In genomic region chr4:96510083-96510482, GRCm38 (mm10) we compare ENCODE assay signal across 24 mouse cellular contexts. TPM values are rescaled to one million over a fixed set of nuclear protein-coding genes. Genes with fewer than 3 reads are reported as not detected.
DNase-seq lines count a peak whose midpoint lies in the region; ATAC-seq lines count a peak whose summit lies in the region.
"Had no signal": no experiment of that assay in that cellular context is flagged by ENCODE, and none has a peak within 500 bp of the region (broad histone marks: within the 10 kb centered on the region; RNA-seq: fewer than 3 reads in every experiment).

No protein-coding gene starts in this region.

- no peak overlapping the region for H3K4me3 ChIP-seq in embryonic facial prominence, embryonic 10.5 days
- H3K4me3 ChIP-seq: embryonic facial prominence, embryonic 12.5 days; forebrain, embryonic 13.5 days; forebrain, embryonic 15.5 days had no signal

- H3K27me3 ChIP-seq in embryonic facial prominence, embryonic 10.5 days (replicated peaks; ENCODE audit: low read depth, poor library complexity, severe bottlenecking): no peaks in the 10 kb centered on the region
- H3K27me3 ChIP-seq: embryonic facial prominence, embryonic 12.5 days; forebrain, embryonic 13.5 days; forebrain, embryonic 15.5 days had no signal

- H3K36me3 ChIP-seq in embryonic facial prominence, embryonic 10.5 days (replicated peaks): no peaks in the 10 kb centered on the region
- H3K36me3 ChIP-seq: embryonic facial prominence, embryonic 12.5 days; forebrain, embryonic 15.5 days had no signal

- no peak overlapping the region for H3K27ac ChIP-seq in embryonic facial prominence, embryonic 10.5 days (replicated peaks)
- H3K27ac ChIP-seq: embryonic facial prominence, embryonic 12.5 days; forebrain, embryonic 13.5 days; forebrain, embryonic 15.5 days had no signal

- DNase-seq in 416B (ENCODE audit: low read depth): peak; percentile 2
- DNase-seq in embryonic facial prominence, embryonic 10.5 days (ENCODE audit: low spot score): no peak
- no peak for DNase-seq in adrenal gland, postnatal 4 days (ENCODE audit: low spot score in 2 of 2)
- no peak for DNase-seq in kidney, postnatal 36 days
- DNase-seq: adrenal gland, adult 2 months; adrenal gland, postnatal 10 days; adrenal gland, postnatal 25 days; cerebellum, adult 11-12 months; cerebellum, adult 2 months; cerebellum, adult 9-10 months; cerebellum, postnatal 10 days; cerebellum, postnatal 25 days; embryo, embryonic 11 days; forebrain, postnatal 0 days had no signal

- ATAC-seq in granulocyte monocyte progenitor cell, adult 5-6 weeks (replicated peaks; ENCODE audit: poor library complexity, severe bottlenecking): peak; percentile 95
- ATAC-seq in megakaryocyte, adult 5-6 weeks (ENCODE audit: poor library complexity, severe bottlenecking): peak; percentile 98
- ATAC-seq: forebrain, embryonic 13.5 days; forebrain, embryonic 15.5 days; forebrain, postnatal 0 days had no signal

- 85% methylated on average over 3 of the region's 3 CpGs for WGBS in embryonic facial prominence, embryonic 10.5 days

- no peaks in the 10 kb centered on the region for H3K4me1 ChIP-seq in embryonic facial prominence, embryonic 10.5 days
- H3K4me1 ChIP-seq: embryonic facial prominence, embryonic 12.5 days; forebrain, embryonic 13.5 days; forebrain, embryonic 15.5 days had no signal

- no peaks in the 10 kb centered on the region for H3K9me3 ChIP-seq in embryonic facial prominence, embryonic 10.5 days
- H3K9me3 ChIP-seq: embryonic facial prominence, embryonic 12.5 days; forebrain, embryonic 13.5 days; forebrain, embryonic 15.5 days had no signal

RNA-seq across cellular contexts. Expression of gene Cyp2j8, which starts 2.9 kb away (rescaled TPM):
- not detected in 2 replicates for total RNA-seq in granulocyte monocyte progenitor cell, adult 5-6 weeks (2014; fragmentation: Nextera tagmentation)
- total RNA-seq in granulocyte monocyte progenitor cell, adult 5-6 weeks (2017): not detected in 2 replicates
- not detected in 2 replicates for total RNA-seq in megakaryocyte, adult 5-6 weeks (2015)
- total RNA-seq in megakaryocyte, adult 5-6 weeks (2017): not detected in 2 replicates
- not detected in 2 replicates for polyA plus RNA-seq in embryonic facial prominence, embryonic 10.5 days (2016; fragmentation: Nextera tagmentation; extraction: Ambion mirVana)
- total RNA-seq in adrenal gland, postnatal 4 days (2021): not detected
- total RNA-seq: adrenal gland, adult 2 months; adrenal gland, postnatal 10 days; adrenal gland, postnatal 25 days; ES-E14; forebrain, postnatal 0 days; MEL had no signal
- polyA plus RNA-seq: adrenal gland, adult 2 months; C2C12; embryonic facial prominence, embryonic 12.5 days; embryonic facial prominence, embryonic 14.5 days; forebrain, embryonic 11.5 days; forebrain, embryonic 13.5 days; forebrain, embryonic 15.5 days; forebrain, postnatal 0 days had no signal

RNA-seq across cellular contexts. Expression of gene Cyp2j6, which starts 43.4 kb away (rescaled TPM):
- 0.52 and 1.4 TPM in 2 replicates for total RNA-seq in granulocyte monocyte progenitor cell, adult 5-6 weeks (2014; fragmentation: Nextera tagmentation)
- total RNA-seq in granulocyte monocyte progenitor cell, adult 5-6 weeks (2017): 3.9 and 5.8 TPM in 2 replicates
- total RNA-seq in megakaryocyte, adult 5-6 weeks (2015): not detected in 2 replicates
- total RNA-seq in megakaryocyte, adult 5-6 weeks (2017): 0.04 and 0.15 TPM in 2 replicates
- 4.4 and 5.2 TPM in 2 replicates for polyA plus RNA-seq in embryonic facial prominence, embryonic 10.5 days (2016; fragmentation: Nextera tagmentation; extraction: Ambion mirVana)
- total RNA-seq in adrenal gland, postnatal 4 days (2021): 1 to 10 TPM; 6.5 to 7.6 TPM
- total RNA-seq: MEL had no signal
